Mouse (Mus musculus): Measurements from ENCODE around the gene Akr1b3. TPM values are rescaled to one million over a fixed set of nuclear protein-coding genes. Genes with fewer than 3 reads are reported as not detected.

Gene Akr1b3
- polyA plus RNA-seq, 1 experiment, result 493 TPM

DNA sequence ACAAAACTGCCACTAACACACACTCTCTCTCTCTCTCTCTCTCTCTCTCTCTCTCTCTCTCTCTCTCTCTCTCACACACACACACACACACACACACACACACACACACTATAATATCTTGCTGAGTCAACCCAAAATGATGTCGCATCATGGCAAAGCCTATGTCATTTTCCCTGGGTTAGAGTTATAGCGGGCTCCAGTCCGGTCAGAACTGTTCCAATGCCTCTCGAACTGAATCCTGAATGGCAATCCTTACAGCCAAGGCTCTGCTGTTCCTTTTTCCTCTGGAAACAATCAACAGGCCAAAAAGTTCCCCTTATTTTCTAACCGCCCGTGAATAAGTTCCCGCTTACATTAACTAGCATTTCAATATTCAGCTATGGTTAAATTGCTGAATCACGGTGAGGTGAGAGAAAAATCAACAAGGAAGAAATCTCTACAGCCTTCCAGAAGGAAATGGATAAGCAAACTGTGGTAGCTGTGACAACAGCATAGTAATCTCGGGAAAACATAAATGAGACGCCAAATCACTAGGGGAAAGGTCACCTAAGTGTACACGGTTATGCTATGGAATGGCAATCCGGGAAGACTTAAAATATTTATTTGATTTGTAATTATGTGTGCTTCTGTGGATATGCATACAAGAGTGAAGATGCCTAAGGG, 32.9 kb upstream of the Akr1b3 start:
- Histone ChIP-seq H3K27me3 (ENCODE audit: control insufficient read depth, insufficient read depth, insufficient read length) (no peaks in the 10 kb centered on the region), H3K4me2 (ENCODE audit: low read depth) (no peak overlapping the region), H3K79me2 (ENCODE audit: control insufficient read depth, insufficient read depth) (no peaks in the 10 kb centered on the region), H3K36me3 (ENCODE audit: control insufficient read depth, insufficient read depth) (no peaks in the 10 kb centered on the region), H3ac (ENCODE audit: control insufficient read depth, insufficient read length) (no peak overlapping the region), H3K4me3 (no peak overlapping the region)
- TF ChIP-seq REST (IDR thresholded peaks at IDR 0.05; ENCODE audit: insufficient read depth, insufficient read length), result no peak
- no peak for TF ChIP-seq MYOD1 (IDR thresholded peaks at IDR 0.05; ENCODE audit: control insufficient read depth in 1 of 3, insufficient read length in 2 of 3, low read depth in 2 of 3)
- no peak for TF ChIP-seq CEBPB (IDR thresholded peaks at IDR 0.05; ENCODE audit: insufficient read depth, poor library complexity, severe bottlenecking)
- TF ChIP-seq MYOG (IDR thresholded peaks at IDR 0.05; ENCODE audit: control insufficient read depth in 1 of 3, insufficient read depth in 1 of 3, insufficient read length in 2 of 3, low read depth in 2 of 3), result no peak

- TF ChIP-seq POLR2AphosphoS2 (IDR thresholded peaks at IDR 0.05; ENCODE audit: insufficient read length, low read depth), result no peak
- no peak for TF ChIP-seq MAX (IDR thresholded peaks at IDR 0.05; ENCODE audit: low read depth)
- no peak for TF ChIP-seq MYOG (IDR thresholded peaks at IDR 0.05; ENCODE audit: control insufficient read depth in 1 of 3, insufficient read depth in 1 of 3, insufficient read length in 2 of 3, low read depth in 2 of 3)
- no peak for TF ChIP-seq POLR2A (IDR thresholded peaks at IDR 0.05; ENCODE audit: insufficient read length, low read depth)
- no peak for TF ChIP-seq E2F4 (IDR thresholded peaks at IDR 0.05; ENCODE audit: insufficient read depth)
- TF ChIP-seq SRF (IDR thresholded peaks at IDR 0.05; ENCODE audit: control insufficient read depth, insufficient read length, low read depth), result no peak
- no peak for TF ChIP-seq TCF12 (IDR thresholded peaks at IDR 0.05; ENCODE audit: insufficient read depth, poor library complexity, severe bottlenecking)
- no peak for TF ChIP-seq MYOD1 (IDR thresholded peaks at IDR 0.05; ENCODE audit: control insufficient read depth in 1 of 3, insufficient read length in 2 of 3, low read depth in 2 of 3)
- Histone ChIP-seq H3ac (ENCODE audit: control insufficient read depth, insufficient read length) (no peak overlapping the region), H3K27me3 (ENCODE audit: control insufficient read depth, insufficient read depth, insufficient read length) (no peaks in the 10 kb centered on the region), H3K79me2 (ENCODE audit: control insufficient read depth, insufficient read depth) (no peaks in the 10 kb centered on the region), H3K4me2 (ENCODE audit: low read depth) (no peak overlapping the region), H3K36me3 (ENCODE audit: control insufficient read depth, insufficient read depth) (no peaks in the 10 kb centered on the region), H3K4me3 (no peak overlapping the region)
Observed at GRCm38 (mm10) chr6:34346096-34346898, 29.0 kb upstream of the Akr1b3 start.

DNA sequence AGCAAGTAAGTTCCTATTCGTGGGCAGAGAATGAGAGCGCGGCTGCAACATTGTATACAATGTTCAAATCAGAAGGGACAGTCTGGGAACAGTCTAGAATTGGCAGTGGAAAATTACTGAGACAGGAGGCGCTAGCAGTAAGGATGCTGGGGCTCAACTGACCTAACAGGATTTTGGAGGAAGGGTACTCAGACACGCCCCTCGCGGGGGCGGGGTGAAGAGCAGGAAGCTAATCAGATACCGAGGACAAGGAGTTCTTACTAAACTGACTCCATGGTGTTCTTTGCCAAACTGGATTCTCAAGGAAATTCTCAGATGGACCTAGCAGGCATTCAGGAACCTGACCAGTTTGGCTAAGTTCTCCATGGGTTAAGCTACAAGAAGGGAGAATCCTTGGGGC, 27.7 kb upstream of the Akr1b3 start:
- Histone ChIP-seq H3K36me3 (ENCODE audit: control insufficient read depth, insufficient read depth) (no peaks in the 10 kb centered on the region), H3K4me3 (no peak overlapping the region), H3K79me2 (ENCODE audit: control insufficient read depth, insufficient read depth) (no peaks in the 10 kb centered on the region), H3K27me3 (ENCODE audit: control insufficient read depth, insufficient read depth, insufficient read length) (no peaks in the 10 kb centered on the region), H3K4me2 (ENCODE audit: low read depth) (no peak overlapping the region), H3ac (ENCODE audit: control insufficient read depth, insufficient read length) (no peak overlapping the region)
- no peak for TF ChIP-seq MYOD1 (IDR thresholded peaks at IDR 0.05; ENCODE audit: control insufficient read depth in 1 of 3, insufficient read length in 2 of 3, low read depth in 2 of 3)
- TF ChIP-seq E2F4 (IDR thresholded peaks at IDR 0.05; ENCODE audit: insufficient read depth), result no peak
- no peak for TF ChIP-seq POLR2A (IDR thresholded peaks at IDR 0.05; ENCODE audit: insufficient read length, low read depth)
- TF ChIP-seq SRF (IDR thresholded peaks at IDR 0.05; ENCODE audit: control insufficient read depth, insufficient read length, low read depth), result no peak
- TF ChIP-seq MAX (IDR thresholded peaks at IDR 0.05; ENCODE audit: low read depth), result no peak
- no peak for TF ChIP-seq TCF12 (IDR thresholded peaks at IDR 0.05; ENCODE audit: insufficient read depth, poor library complexity, severe bottlenecking)
- no peak for TF ChIP-seq MYOG (IDR thresholded peaks at IDR 0.05; ENCODE audit: control insufficient read depth in 1 of 3, insufficient read depth in 1 of 3, insufficient read length in 2 of 3, low read depth in 2 of 3)
- TF ChIP-seq POLR2AphosphoS2 (IDR thresholded peaks at IDR 0.05; ENCODE audit: insufficient read length, low read depth), result no peak
- TF ChIP-seq CEBPB (IDR thresholded peaks at IDR 0.05; ENCODE audit: insufficient read depth, poor library complexity, severe bottlenecking), result no peak
- TF ChIP-seq USF1 (IDR thresholded peaks at IDR 0.05; ENCODE audit: low read depth), result no peak
- TF ChIP-seq TCF3 (IDR thresholded peaks at IDR 0.05; ENCODE audit: insufficient read length, low read depth), result no peak
- TF ChIP-seq REST (IDR thresholded peaks at IDR 0.05; ENCODE audit: insufficient read depth, insufficient read length), result no peak

- H3K36me3 ChIP-seq (ENCODE audit: control insufficient read depth, insufficient read depth), result no peaks in the 10 kb centered on the region
- H3K27me3 ChIP-seq (ENCODE audit: control insufficient read depth, insufficient read depth, insufficient read length), result no peaks in the 10 kb centered on the region
- H3K4me3 ChIP-seq, result no peak overlapping the region
- H3ac ChIP-seq (ENCODE audit: control insufficient read depth, insufficient read length), result no peak overlapping the region
- H3K4me2 ChIP-seq (ENCODE audit: low read depth), result no peak overlapping the region
- H3K79me2 ChIP-seq (ENCODE audit: control insufficient read depth, insufficient read depth), result no peaks in the 10 kb centered on the region
- TF ChIP-seq E2F4 (IDR thresholded peaks at IDR 0.05; ENCODE audit: insufficient read depth) (no peak), REST (IDR thresholded peaks at IDR 0.05; ENCODE audit: insufficient read depth, insufficient read length) (no peak), MAX (IDR thresholded peaks at IDR 0.05; ENCODE audit: low read depth) (no peak), MYOD1 (IDR thresholded peaks at IDR 0.05; ENCODE audit: control insufficient read depth in 1 of 3, insufficient read length in 2 of 3, low read depth in 2 of 3) (no peak), POLR2AphosphoS2 (IDR thresholded peaks at IDR 0.05; ENCODE audit: insufficient read length, low read depth) (no peak), CEBPB (IDR thresholded peaks at IDR 0.05; ENCODE audit: insufficient read depth, poor library complexity, severe bottlenecking) (no peak), TCF12 (IDR thresholded peaks at IDR 0.05; ENCODE audit: insufficient read depth, poor library complexity, severe bottlenecking) (no peak), POLR2A (IDR thresholded peaks at IDR 0.05; ENCODE audit: insufficient read length, low read depth) (no peak), USF1 (IDR thresholded peaks at IDR 0.05; ENCODE audit: low read depth) (no peak), SRF (IDR thresholded peaks at IDR 0.05; ENCODE audit: control insufficient read depth, insufficient read length, low read depth) (no peak), MYOG (IDR thresholded peaks at IDR 0.05; ENCODE audit: control insufficient read depth in 1 of 3, insufficient read depth in 1 of 3, insufficient read length in 2 of 3, low read depth in 2 of 3) (no peak)
Observed at GRCm38 (mm10) chr6:34344135-34344850, 27.0 kb upstream of the Akr1b3 start.

Measured in myocyte (in vitro differentiated cells).